8 mouse cellular contexts compared by ENCODE assay signal in the genomic region with DNA sequence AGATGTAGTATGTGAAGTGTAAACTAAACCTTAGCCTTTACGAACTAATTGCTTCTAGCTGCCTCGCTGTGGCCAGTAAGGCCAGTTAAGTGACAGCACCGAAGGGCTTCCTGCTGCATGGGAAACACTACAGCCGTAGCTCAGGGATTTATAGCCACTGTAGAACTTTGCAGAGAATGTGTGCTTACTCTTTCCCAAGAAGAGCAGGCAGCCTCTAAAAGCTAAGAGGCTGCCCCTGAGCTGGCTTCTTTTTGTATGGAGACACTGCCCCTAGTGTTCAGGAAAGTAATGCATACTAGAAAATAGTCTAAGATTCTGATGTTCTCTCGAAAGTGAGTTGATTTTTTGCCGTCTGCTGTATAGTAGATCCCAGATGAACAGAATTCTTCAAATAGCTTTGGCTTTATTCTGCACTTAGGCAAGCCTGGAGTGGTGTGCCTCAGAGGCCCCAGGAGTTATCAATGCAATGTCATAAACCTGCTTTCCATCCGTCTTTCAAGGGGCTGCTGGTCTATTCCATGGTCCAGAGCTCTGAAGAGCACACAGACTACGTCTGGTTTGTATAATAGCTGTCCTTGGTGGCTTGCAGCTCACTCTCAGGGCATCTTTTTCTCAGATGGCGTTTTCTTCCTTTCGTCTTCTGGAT.
DNase-seq lines count a peak whose midpoint lies in the region; ATAC-seq and TF ChIP-seq lines count a peak whose summit lies in the region.

No protein-coding gene starts in this region.

- no peak for TF ChIP-seq EP300 in liver, embryonic 14.5 days (IDR thresholded peaks at IDR 0.05; ENCODE audit: low read depth)

- no peaks in the 10 kb centered on the region for H3K36me3 ChIP-seq in liver, embryonic 14.5 days (replicated peaks; ENCODE audit: control insufficient read depth, insufficient read depth, low read depth)
- no peaks in the 10 kb centered on the region for H3K36me3 ChIP-seq in liver, embryonic 11.5 days (ENCODE audit: control insufficient read depth, insufficient read depth, low read length)
- peaks cover 3% of the 10 kb centered on the region; the same call in 1 of the 2 replicates for H3K36me3 ChIP-seq in heart, embryonic 10.5 days
- H3K36me3 ChIP-seq in midbrain, postnatal 0 days (ENCODE audit: insufficient read depth, low read length), result no peaks in the 10 kb centered on the region

- H3K27me3 ChIP-seq in liver, embryonic 14.5 days (ENCODE audit: control insufficient read depth, insufficient read depth, low read length), result no peaks in the 10 kb centered on the region
- no peaks in the 10 kb centered on the region for H3K27me3 ChIP-seq in liver, embryonic 11.5 days (replicated peaks; ENCODE audit: control insufficient read depth, insufficient read depth, low read length)
- no peaks in the 10 kb centered on the region for H3K27me3 ChIP-seq in heart, embryonic 10.5 days (ENCODE audit: insufficient read depth, poor library complexity, severe bottlenecking)
- H3K27me3 ChIP-seq in midbrain, postnatal 0 days (ENCODE audit: insufficient read depth, low read length), result no peaks in the 10 kb centered on the region

- no peak overlapping the region for H3K9ac ChIP-seq in liver, embryonic 14.5 days (replicated peaks)
- H3K9ac ChIP-seq in liver, embryonic 11.5 days (ENCODE audit: low read depth, low read length), result no peak overlapping the region
- no peak overlapping the region for H3K9ac ChIP-seq in midbrain, postnatal 0 days (replicated peaks; ENCODE audit: low read length, poor library complexity, severe bottlenecking)

- 44% methylated on average over 10 of the region's 10 CpGs for WGBS in liver, embryonic 14.5 days (ENCODE audit: insufficient replicate concordance)
- 44% methylated on average over 10 of the region's 10 CpGs for WGBS in liver, embryonic 11.5 days
- WGBS in heart, embryonic 10.5 days, result 39% methylated on average over 10 of the region's 10 CpGs
- WGBS in midbrain, postnatal 0 days, result 53% methylated on average over 10 of the region's 10 CpGs

- H3K4me2 ChIP-seq in liver, embryonic 14.5 days (ENCODE audit: low read depth), result no peak overlapping the region
- H3K4me2 ChIP-seq in liver, embryonic 11.5 days, result no peak overlapping the region
- H3K4me2 ChIP-seq in midbrain, postnatal 0 days (ENCODE audit: low read depth, low read length, poor library complexity, severe bottlenecking), result no peak overlapping the region

- H3K4me3 ChIP-seq in liver, embryonic 14.5 days (ENCODE audit: insufficient read depth in 1 of 2, low read depth in 2 of 2, low read length in 2 of 2), result no peak overlapping the region
- H3K4me3 ChIP-seq in liver, embryonic 11.5 days (ENCODE audit: low read depth, low read length), result no peak overlapping the region
- no peak overlapping the region for H3K4me3 ChIP-seq in heart, embryonic 10.5 days
- H3K4me3 ChIP-seq in midbrain, postnatal 0 days (ENCODE audit: low read depth, low read length), result no peak overlapping the region

- TF ChIP-seq CTCF in liver, embryonic 14.5 days (IDR thresholded peaks at IDR 0.05; ENCODE audit: low read depth), result peak; percentile 35; the same call in 1 of the 2 replicates
- TF ChIP-seq CTCF in midbrain, postnatal 0 days (IDR thresholded peaks at IDR 0.05), result peak; percentile 82

- ATAC-seq in liver, embryonic 14.5 days (ENCODE audit: insufficient read depth), result no peak
- no peak for ATAC-seq in liver, embryonic 11.5 days (replicated peaks; ENCODE audit: low FRiP score)
- ATAC-seq in midbrain, postnatal 0 days (ENCODE audit: low FRiP score), result peak; percentile 49; the same call in 1 of the 2 replicates

- no peak for DNase-seq in liver, embryonic 14.5 days (ENCODE audit: low read depth in 3 of 3, low spot score in 3 of 3)
- DNase-seq in liver, embryonic 11.5 days (ENCODE audit: low spot score), result no peak
- DNase-seq in brain, embryonic 18.5 days (ENCODE audit: low read depth, low spot score), result peak; percentile 28
- no peak for DNase-seq in heart, embryonic 10.5 days (ENCODE audit: low spot score)
- peak; percentile 37 for DNase-seq in layer of hippocampus, adult 9-10 months (ENCODE audit: low spot score)
- DNase-seq in midbrain, postnatal 0 days (ENCODE audit: low spot score), result peak; percentile 69
- DNase-seq in thymus, adult 18-20 months, result no peak
- DNase-seq in cerebellum, adult 11 months, result no peak

- no peaks in the 10 kb centered on the region for H3K9me3 ChIP-seq in liver, embryonic 14.5 days (ENCODE audit: control insufficient read depth, low read length)
- H3K9me3 ChIP-seq in liver, embryonic 11.5 days (ENCODE audit: control insufficient read depth, low read length), result no peaks in the 10 kb centered on the region
- H3K9me3 ChIP-seq in heart, embryonic 10.5 days, result no peaks in the 10 kb centered on the region
- H3K9me3 ChIP-seq in midbrain, postnatal 0 days (ENCODE audit: low read length), result no peaks in the 10 kb centered on the region

- H3K27ac ChIP-seq in liver, embryonic 14.5 days, result no peak overlapping the region
- H3K27ac ChIP-seq in liver, embryonic 11.5 days (ENCODE audit: low read depth, low read length), result no peak overlapping the region
- peak overlapping the region; percentile 53; the same call in 1 of the 2 replicates for H3K27ac ChIP-seq in heart, embryonic 10.5 days
- no peak overlapping the region for H3K27ac ChIP-seq in midbrain, postnatal 0 days (ENCODE audit: low read depth, low read length)

- H3K4me1 ChIP-seq in liver, embryonic 14.5 days (replicated peaks; ENCODE audit: control insufficient read depth in 2 of 2, insufficient read depth in 2 of 2, low read length in 1 of 2), result 0 out of 4 replicates have a peak, but pooled peaks cover 0 to 2% of the 10 kb centered on the region in 2 experiments
- H3K4me1 ChIP-seq in liver, embryonic 11.5 days (replicated peaks; ENCODE audit: control insufficient read depth, insufficient read depth, low read length), result no peaks in the 10 kb centered on the region
- peaks cover 19% of the 10 kb centered on the region for H3K4me1 ChIP-seq in heart, embryonic 10.5 days
- H3K4me1 ChIP-seq in midbrain, postnatal 0 days (ENCODE audit: insufficient read depth, low read length), result no peaks in the 10 kb centered on the region

Comparison
In these comparisons a context has a peak if more than half of its experiments do, and no peak if none do; other contexts are left out.
1. DNase-seq: peak in brain, embryonic 18.5 days (single experiment), layer of hippocampus, adult 9-10 months (single experiment) and midbrain, postnatal 0 days (single experiment); none in liver, embryonic 14.5 days (0 of 3), liver, embryonic 11.5 days (single experiment), heart, embryonic 10.5 days (single experiment), thymus, adult 18-20 months (0 of 2) and cerebellum, adult 11 months (single experiment).